Mouse (Mus musculus): ENCODE results near the gene Zfr.

GRCm38 (mm10) chr15:12096447-12096846, 21.2 kb upstream of the Zfr start:
- TF ChIP-seq POLR2AphosphoS2 (IDR thresholded peaks at IDR 0.05; ENCODE audit: low read depth, low read length) (no peak), CTCF (conservative IDR thresholded peaks at IDR 0.05 in 1 of 2, IDR thresholded peaks at IDR 0.05 in 1 of 2; ENCODE audit: low read depth in 2 of 2, low read length in 2 of 2) (no peak), MYC (IDR thresholded peaks at IDR 0.05; ENCODE audit: low read depth, low read length) (no peak), JUND (conservative IDR thresholded peaks at IDR 0.05; ENCODE audit: low read depth, low read length) (no peak), POLR2A (IDR thresholded peaks at IDR 0.05; ENCODE audit: low read depth, low read length) (no peak)
